Mouse (Mus musculus) heart, postnatal 36 days (tissue): ENCODE measurements around the gene Emg1. TPM values are rescaled to one million over a fixed set of nuclear protein-coding genes. Genes with fewer than 3 reads are reported as not detected.

Experiments used
- DNase-seq, 2 experiments: peaks; one replicate each; pipeline ENCODE4 v3.0.0; 2021 to 2022
- intact Hi-C: fragments of 180-260 bp; cut with DNase I; formaldehyde crosslinking; loops from one replicate; pipeline ENCODE4 v1.15.1; 2025
- microRNA-seq, 2 experiments: library from miRNA; unstranded; fragments of <30 nt; microRNA quantifications; one replicate each; pipeline ENCODE4 v1.2.0; 2021; ENCODE audit warnings: borderline number of aligned reads in 2 of 2
- total RNA-seq, 2 experiments: library from RNA; stranded (reverse); gene quantifications; 2 replicates each; pipeline ENCODE4 v1.2.3; 2021

The Emg1 gene
- total RNA-seq, 2 experiments from 2014 or later: 64.4 to 73.8 TPM

DNA sequence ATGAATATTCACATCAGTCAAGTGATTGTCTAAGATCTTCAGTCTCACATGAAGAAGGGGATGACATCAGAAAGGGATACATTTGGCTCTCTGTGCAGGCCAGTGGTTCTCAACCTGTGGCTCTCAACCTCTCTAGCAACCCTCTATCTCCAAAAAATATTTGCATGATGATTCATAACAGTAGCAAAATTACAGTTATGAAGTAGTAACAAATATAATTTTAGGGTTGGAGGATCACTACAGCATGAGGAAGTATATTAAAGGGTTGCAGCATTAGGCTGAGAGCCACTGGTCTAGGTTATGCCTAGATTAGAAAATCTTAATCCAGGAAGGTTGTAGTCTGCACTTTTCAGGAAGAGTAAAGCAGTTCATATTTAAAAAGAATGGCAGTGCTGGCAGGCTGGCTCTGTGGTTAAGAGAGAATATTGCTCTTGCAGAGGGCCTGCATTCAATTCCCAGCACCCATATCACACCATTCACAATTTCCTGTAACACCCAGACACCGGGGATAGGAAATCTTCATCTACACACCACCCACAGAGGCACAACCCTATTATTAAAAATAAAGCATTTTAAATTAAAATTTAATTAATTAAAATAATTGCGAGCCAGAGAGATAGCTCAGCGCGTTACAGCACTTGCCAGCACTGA is 50.7 kb downstream of the Emg1 start:
- no peak for DNase-seq
- intact Hi-C loops: loop anchor here (5.0 kb wide), 1 partner anchor 81 kb away; the partner anchor contains the start of gene Grcc10

DNA sequence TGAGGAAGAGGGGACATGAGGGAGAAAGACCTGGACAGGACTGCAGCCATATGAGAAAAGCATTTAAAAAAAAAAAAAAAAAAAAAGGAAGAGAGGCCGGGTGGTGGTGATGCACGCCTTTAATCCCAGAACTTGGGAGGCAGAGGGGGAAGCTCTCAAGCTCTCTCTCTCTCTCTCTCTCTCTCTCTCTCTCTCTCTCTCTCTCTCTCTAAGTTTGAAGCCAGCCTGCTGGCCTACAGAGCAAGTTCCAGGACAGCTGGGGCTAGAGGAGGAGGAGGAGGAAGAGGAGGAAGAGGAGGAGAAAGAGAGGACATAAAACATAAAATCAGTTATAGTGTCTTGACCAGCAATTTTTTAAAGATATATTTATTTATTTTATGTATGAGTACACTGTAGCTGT is 53.9 kb downstream of the Emg1 start:
- no peak for DNase-seq
- intact Hi-C loops: no loop called here

DNA sequence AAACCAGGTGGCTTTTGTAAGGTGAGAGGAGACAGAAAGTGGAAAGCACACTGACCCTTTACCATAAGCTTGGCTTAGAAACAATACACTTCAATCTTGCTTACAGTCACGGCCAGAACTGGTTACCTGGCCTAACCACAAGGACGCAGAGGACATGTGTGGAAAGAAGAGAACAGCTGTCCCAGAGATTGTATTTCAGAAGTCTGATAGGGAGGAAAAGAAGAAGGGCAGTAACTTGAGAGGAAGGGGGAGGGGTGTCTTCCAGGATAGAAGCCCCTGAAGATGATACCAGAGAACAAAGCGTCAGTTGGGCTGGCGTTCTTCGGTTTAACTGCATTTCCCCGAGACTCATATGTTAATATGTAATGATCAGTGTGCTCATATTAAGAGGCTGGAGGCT is 56.1 kb downstream of the Emg1 start:
- intact Hi-C loops: no loop called here
- DNase-seq: no peak

Small RNA genes lying within 50 kb of the gene (microRNA-seq; reads per million reads assigned to microRNA genes)
- gene Mir141: 15.2 to 16.8 reads per million in 2 experiments
- 336 to 416 reads per million in 2 experiments for gene Mir200c

Other genes starting within 250 kb of the Emg1 start
- 1 to 10 TPM in 1 of 2 experiments, under 1 TPM in 1; 0.73 to 2.1 TPM for gene Clstn3, start 247.4 kb downstream of the Emg1 start, total RNA-seq
- 1 to 10 TPM; 1.2 TPM for gene C1rl, start 219.1 kb downstream of the Emg1 start, total RNA-seq
- gene C1ra, start 199.8 kb downstream of the Emg1 start, total RNA-seq: 10 to 100 TPM; 13.7 TPM
- 10 to 100 TPM; 21.3 to 23.1 TPM for gene C1s1, start 169.8 kb downstream of the Emg1 start, total RNA-seq
- 1 to 10 TPM; 1.4 TPM for gene C1rb, start 141.9 kb downstream of the Emg1 start, total RNA-seq
- under 1 TPM; 0.53 to 0.57 TPM for gene C1s2, start 76.1 kb downstream of the Emg1 start, total RNA-seq
- gene Lpcat3, start 49.2 kb downstream of the Emg1 start, total RNA-seq: 10 to 100 TPM; 51.6 TPM
- 100 to 1,000 TPM; 311 to 336 TPM for gene Phb2, start 158 bp upstream of the Emg1 start, total RNA-seq
- gene Ptpn6, start 26.5 kb upstream of the Emg1 start, total RNA-seq: 1 to 10 TPM; 2.9 to 4.2 TPM
- 100 to 1,000 TPM; 285 to 321 TPM for gene Grcc10, start 29.2 kb upstream of the Emg1 start, total RNA-seq
- under 1 TPM in 1 of 2 experiments, not detected in 1; 0.41 TPM for gene Gm45234, start 43.8 kb upstream of the Emg1 start, total RNA-seq
- 10 to 100 TPM; 41.0 to 46.4 TPM for gene Atn1, start 44.3 kb upstream of the Emg1 start, total RNA-seq
- 1 to 10 TPM; 2.2 to 2.9 TPM for gene Eno2, start 57.5 kb upstream of the Emg1 start, total RNA-seq
- gene Lrrc23, start 67.5 kb upstream of the Emg1 start, total RNA-seq: not detected
- gene Spsb2, start 96.5 kb upstream of the Emg1 start, total RNA-seq: 1 to 10 TPM; 3.6 to 4.9 TPM
- 100 to 1,000 TPM; 830 to 887 TPM for gene Tpi1, start 102.1 kb upstream of the Emg1 start, total RNA-seq
- gene Usp5, start 117.3 kb upstream of the Emg1 start, total RNA-seq: 10 to 100 TPM; 74.0 to 85.5 TPM
- gene Cdca3, start 117.4 kb upstream of the Emg1 start, total RNA-seq: under 1 TPM; 0.49 to 0.83 TPM
- 1 to 10 TPM; 5.1 to 5.9 TPM for gene Gnb3, start 128.1 kb upstream of the Emg1 start, total RNA-seq
- gene P3h3, start 145.6 kb upstream of the Emg1 start, total RNA-seq: 10 to 100 TPM; 10.7 to 11.6 TPM
- under 1 TPM; 0.72 to 0.98 TPM for gene Gpr162, start 151.8 kb upstream of the Emg1 start, total RNA-seq
- under 1 TPM; 0.72 to 0.76 TPM for gene Cd4, start 176.0 kb upstream of the Emg1 start, total RNA-seq
- under 1 TPM; 0.19 to 0.43 TPM for gene Lag3, start 199.5 kb upstream of the Emg1 start, total RNA-seq
- gene Ptms, start 207.9 kb upstream of the Emg1 start, total RNA-seq: 100 to 1,000 TPM; 192 to 194 TPM
- gene Mlf2, start 219.2 kb upstream of the Emg1 start, total RNA-seq: 100 to 1,000 TPM; 195 to 197 TPM